Mouse (Mus musculus): ENCODE measurements around the gene Mkks. TPM values are rescaled to one million over a fixed set of nuclear protein-coding genes. Genes with fewer than 3 reads are reported as not detected.
A peak's percentile ranks its signal among the peaks of the same experiment; 100 is the strongest.

The Mkks gene
- polyA plus RNA-seq, 1 experiment from 2014 or later, result 12.8 TPM

- peak; percentile 48 for ATAC-seq
- Histone ChIP-seq H3K9ac (ENCODE audit: low read depth, low read length) (peak overlapping the region; percentile 13; the same call in 1 of the 2 replicates), H3K9me3 (ENCODE audit: control insufficient read depth, low read length) (no peaks in the 10 kb centered on the region), H3K27me3 (replicated peaks; ENCODE audit: control insufficient read depth, insufficient read depth, low read length) (no peaks in the 10 kb centered on the region), H3K27ac (ENCODE audit: low read depth, low read length) (peak overlapping the region; percentile 17), H3K4me3 (ENCODE audit: low read length) (no peak overlapping the region), H3K36me3 (ENCODE audit: control insufficient read depth, insufficient read depth, low read length) (no peaks in the 10 kb centered on the region), H3K4me1 (ENCODE audit: control insufficient read depth, insufficient read depth, low read depth, low read length) (peaks cover 11% of the 10 kb centered on the region), H3K4me2 (ENCODE audit: low read length) (peak overlapping the region; percentile 10; the same call in 1 of the 2 replicates)
- 18% methylated on average over 5 of the region's 5 CpGs for whole genome bisulfite sequencing
Observed at GRCm38 (mm10) chr2:136854543-136855388, 36.4 kb downstream of the Mkks start.

- H3K9me3 ChIP-seq (ENCODE audit: control insufficient read depth, low read length), result no peaks in the 10 kb centered on the region
- no peaks in the 10 kb centered on the region for H3K36me3 ChIP-seq (ENCODE audit: control insufficient read depth, insufficient read depth, low read length)
- H3K27ac ChIP-seq (ENCODE audit: low read depth, low read length), result no peak overlapping the region
- no peak overlapping the region for H3K4me3 ChIP-seq (ENCODE audit: low read length)
- 78% methylated on average over 3 of the region's 3 CpGs for WGBS
- H3K9ac ChIP-seq (ENCODE audit: low read depth, low read length), result no peak overlapping the region
- no peak for ATAC-seq
- no peaks in the 10 kb centered on the region for H3K27me3 ChIP-seq (replicated peaks; ENCODE audit: control insufficient read depth, insufficient read depth, low read length)
- H3K4me1 ChIP-seq (ENCODE audit: control insufficient read depth, insufficient read depth, low read depth, low read length), result peaks cover 11% of the 10 kb centered on the region
- H3K4me2 ChIP-seq (ENCODE audit: low read length), result no peak overlapping the region
Observed at GRCm38 (mm10) chr2:136850366-136850765, 40.8 kb downstream of the Mkks start.

GRCm38 (mm10) chr2:136837994-136838393 is 53.2 kb downstream of the Mkks start:
- H3K4me1 ChIP-seq (ENCODE audit: control insufficient read depth, insufficient read depth, low read depth, low read length), result no peaks in the 10 kb centered on the region
- H3K9ac ChIP-seq (ENCODE audit: low read depth, low read length), result no peak overlapping the region
- H3K4me2 ChIP-seq (ENCODE audit: low read length), result no peak overlapping the region
- WGBS, result 66% methylated on average over 1 of the region's 1 CpGs
- no peaks in the 10 kb centered on the region for H3K27me3 ChIP-seq (replicated peaks; ENCODE audit: control insufficient read depth, insufficient read depth, low read length)
- H3K4me3 ChIP-seq (ENCODE audit: low read length), result no peak overlapping the region
- no peak for ATAC-seq
- no peaks in the 10 kb centered on the region for H3K36me3 ChIP-seq (ENCODE audit: control insufficient read depth, insufficient read depth, low read length)
- no peak overlapping the region for H3K27ac ChIP-seq (ENCODE audit: low read depth, low read length)
- H3K9me3 ChIP-seq (ENCODE audit: control insufficient read depth, low read length), result no peaks in the 10 kb centered on the region

- no peaks in the 10 kb centered on the region for H3K36me3 ChIP-seq (ENCODE audit: control insufficient read depth, insufficient read depth, low read length)
- no peak overlapping the region for H3K4me3 ChIP-seq (ENCODE audit: low read length)
- no peaks in the 10 kb centered on the region for H3K4me1 ChIP-seq (ENCODE audit: control insufficient read depth, insufficient read depth, low read depth, low read length)
- 69% methylated on average over 3 of the region's 3 CpGs for WGBS
- H3K9me3 ChIP-seq (ENCODE audit: control insufficient read depth, low read length), result no peaks in the 10 kb centered on the region
- H3K4me2 ChIP-seq (ENCODE audit: low read length), result no peak overlapping the region
- ATAC-seq, result no peak
- H3K27me3 ChIP-seq (replicated peaks; ENCODE audit: control insufficient read depth, insufficient read depth, low read length), result no peaks in the 10 kb centered on the region
- H3K9ac ChIP-seq (ENCODE audit: low read depth, low read length), result no peak overlapping the region
- H3K27ac ChIP-seq (ENCODE audit: low read depth, low read length), result no peak overlapping the region
Observed at GRCm38 (mm10) chr2:136835882-136836281, 55.3 kb downstream of the Mkks start.

- Histone ChIP-seq H3K9ac (ENCODE audit: low read depth, low read length) (no peak overlapping the region), H3K27ac (ENCODE audit: low read depth, low read length) (no peak overlapping the region), H3K4me1 (ENCODE audit: control insufficient read depth, insufficient read depth, low read depth, low read length) (no peaks in the 10 kb centered on the region), H3K9me3 (ENCODE audit: control insufficient read depth, low read length) (no peaks in the 10 kb centered on the region), H3K4me3 (ENCODE audit: low read length) (no peak overlapping the region), H3K36me3 (ENCODE audit: control insufficient read depth, insufficient read depth, low read length) (no peaks in the 10 kb centered on the region), H3K4me2 (ENCODE audit: low read length) (no peak overlapping the region), H3K27me3 (replicated peaks; ENCODE audit: control insufficient read depth, insufficient read depth, low read length) (no peaks in the 10 kb centered on the region)
- WGBS, result 90% methylated on average over 1 of the region's 1 CpGs
- no peak for ATAC-seq
Observed at GRCm38 (mm10) chr2:136834715-136835075, 56.5 kb downstream of the Mkks start.

- Histone ChIP-seq H3K4me3 (ENCODE audit: low read length) (no peak overlapping the region), H3K27ac (ENCODE audit: low read depth, low read length) (no peak overlapping the region), H3K9ac (ENCODE audit: low read depth, low read length) (no peak overlapping the region), H3K9me3 (ENCODE audit: control insufficient read depth, low read length) (no peaks in the 10 kb centered on the region), H3K36me3 (ENCODE audit: control insufficient read depth, insufficient read depth, low read length) (no peaks in the 10 kb centered on the region), H3K4me1 (ENCODE audit: control insufficient read depth, insufficient read depth, low read depth, low read length) (no peaks in the 10 kb centered on the region), H3K27me3 (replicated peaks; ENCODE audit: control insufficient read depth, insufficient read depth, low read length) (no peaks in the 10 kb centered on the region), H3K4me2 (ENCODE audit: low read length) (no peak overlapping the region)
- no peak for ATAC-seq
- 83% methylated on average over 3 of the region's 3 CpGs for WGBS
Observed at GRCm38 (mm10) chr2:136833976-136834714, 57.0 kb downstream of the Mkks start.

GRCm38 (mm10) chr2:136832936-136833335 is 58.3 kb downstream of the Mkks start:
- ATAC-seq, result no peak
- Histone ChIP-seq H3K4me1 (ENCODE audit: control insufficient read depth, insufficient read depth, low read depth, low read length) (no peaks in the 10 kb centered on the region), H3K36me3 (ENCODE audit: control insufficient read depth, insufficient read depth, low read length) (no peaks in the 10 kb centered on the region), H3K4me3 (ENCODE audit: low read length) (no peak overlapping the region), H3K4me2 (ENCODE audit: low read length) (no peak overlapping the region), H3K27me3 (replicated peaks; ENCODE audit: control insufficient read depth, insufficient read depth, low read length) (no peaks in the 10 kb centered on the region), H3K27ac (ENCODE audit: low read depth, low read length) (no peak overlapping the region), H3K9me3 (ENCODE audit: control insufficient read depth, low read length) (no peaks in the 10 kb centered on the region), H3K9ac (ENCODE audit: low read depth, low read length) (no peak overlapping the region)
- WGBS, result 80% methylated on average over 3 of the region's 3 CpGs

- Histone ChIP-seq H3K4me3 (ENCODE audit: low read length) (no peak overlapping the region), H3K27me3 (replicated peaks; ENCODE audit: control insufficient read depth, insufficient read depth, low read length) (no peaks in the 10 kb centered on the region), H3K27ac (ENCODE audit: low read depth, low read length) (no peak overlapping the region), H3K9ac (ENCODE audit: low read depth, low read length) (no peak overlapping the region), H3K4me2 (ENCODE audit: low read length) (no peak overlapping the region), H3K9me3 (ENCODE audit: control insufficient read depth, low read length) (no peaks in the 10 kb centered on the region), H3K4me1 (ENCODE audit: control insufficient read depth, insufficient read depth, low read depth, low read length) (no peaks in the 10 kb centered on the region; the same call in 1 of the 2 replicates), H3K36me3 (ENCODE audit: control insufficient read depth, insufficient read depth, low read length) (no peaks in the 10 kb centered on the region)
- no peak for ATAC-seq
- WGBS, result 87% methylated on average over 4 of the region's 4 CpGs
Observed at GRCm38 (mm10) chr2:136827612-136828011, 63.6 kb downstream of the Mkks start.

Measured in hindbrain, embryonic 16.5 days (tissue).